Mouse (Mus musculus) limb, embryonic 10.5 days (tissue): ENCODE results near the gene Rasip1. TPM values are rescaled to one million over a fixed set of nuclear protein-coding genes. Genes with fewer than 3 reads are reported as not detected.
"Not testable (repeated sequence)": the region's sequence is repeated elsewhere in the genome, so short reads cannot be mapped to it uniquely, and the experiment has no call there.

Source experiments
- DNase-seq: peaks from one replicate; pipeline ENCODE4 v3.0.0-alpha.2; 2017; ENCODE audit warnings: low spot score
- H3K27ac ChIP-seq: fragments of 300-500 bp; sonication (generic); 2 replicates; pipeline ENCODE4 v1.5.1; 2016; ENCODE audit warnings: mild to moderate bottlenecking
- H3K27me3 ChIP-seq: fragments of 300-500 bp; sonication (generic); 2 replicates; pipeline ENCODE4 v1.6.1; 2016; ENCODE audit warnings: low read depth, mild to moderate bottlenecking; ENCODE audit not compliant: poor library complexity, severe bottlenecking
- H3K36me3 ChIP-seq: fragments of 300-500 bp; sonication (generic); 2 replicates; pipeline ENCODE4 v1.6.1; 2016; ENCODE audit warnings: mild to moderate bottlenecking, moderate library complexity
- H3K4me1 ChIP-seq: fragments of 300-500 bp; sonication (generic); 2 replicates; pipeline ENCODE4 v1.6.1; 2016
- H3K4me3 ChIP-seq: fragments of 300-500 bp; sonication (generic); 2 replicates; pipeline ENCODE4 v1.5.1; 2016; ENCODE audit warnings: mild to moderate bottlenecking, moderate library complexity
- H3K9me3 ChIP-seq: fragments of 300-500 bp; sonication (generic); replicated peaks from 2 replicates; pipeline ENCODE4 v1.6.1; 2016; ENCODE audit warnings: mild to moderate bottlenecking
- WGBS: fragments of 180-500 bp; shearing (Covaris S2); methylation state at CpG from one replicate; pipeline ENCODE4 v1.1.7; 2016; 5-methylcytosine and 5-hydroxymethylcytosine counted together
- polyA plus RNA-seq: library from polyadenylated mRNA; unstranded; fragments of >200 nt; fragmentation: Nextera tagmentation; extraction: Ambion mirVana; gene quantifications from 2 replicates; pipeline ENCODE4 v1.2.1, GENCODE M21; 2016

The Rasip1 gene
- polyA plus RNA-seq, 1 experiment from 2014 or later = 8.3 TPM

GRCm38 (mm10) chr7:45661702-45662101 lies 34.4 kb downstream of the Rasip1 start:
- not testable (repeated sequence) for H3K9me3 ChIP-seq, H3K36me3 ChIP-seq, DNase-seq, H3K27ac ChIP-seq, H3K4me3 ChIP-seq, H3K27me3 ChIP-seq
- WGBS = 96% methylated on average over 6 of the region's 6 CpGs
- peaks cover 20% of the 10 kb centered on the region for H3K4me1 ChIP-seq

- no peaks in the 10 kb centered on the region for H3K27me3 ChIP-seq
- H3K9me3 ChIP-seq = no peaks in the 10 kb centered on the region
- 45% methylated on average over 13 of the region's 13 CpGs for WGBS
- peak overlapping the region; percentile 27; the same call in 1 of the 2 replicates for H3K27ac ChIP-seq
- H3K4me1 ChIP-seq = peaks cover 20% of the 10 kb centered on the region
- H3K36me3 ChIP-seq = no peaks in the 10 kb centered on the region
- no peak overlapping the region for H3K4me3 ChIP-seq
- DNase-seq = no peak
Measured at GRCm38 (mm10) chr7:45665303-45666138, 38.2 kb downstream of the Rasip1 start.

- H3K4me1 ChIP-seq = peaks cover 20% of the 10 kb centered on the region
- H3K36me3 ChIP-seq = no peaks in the 10 kb centered on the region
- H3K27ac ChIP-seq = peak within 1 kb of the TSS; percentile 27; the same call in 1 of the 2 replicates
- DNase-seq = no peak
- H3K27me3 ChIP-seq = no peaks in the 10 kb centered on the region
- H3K4me3 ChIP-seq = no peak within 1 kb of the TSS
- 85% methylated on average over 7 of the region's 7 CpGs for WGBS
- H3K9me3 ChIP-seq = no peaks in the 10 kb centered on the region
Measured at GRCm38 (mm10) chr7:45666161-45666560, 38.9 kb downstream of the Rasip1 start, which contains the start of gene Fut2. TSS of gene Fut2 (minus strand) at chr7:45666394.

- H3K36me3 ChIP-seq = no peaks in the 10 kb centered on the region
- H3K4me1 ChIP-seq = peaks cover 20% of the 10 kb centered on the region
- no peaks in the 10 kb centered on the region for H3K27me3 ChIP-seq
- DNase-seq = no peak
- 71% methylated on average over 14 of the region's 14 CpGs for WGBS
- no peak overlapping the region for H3K27ac ChIP-seq
- H3K9me3 ChIP-seq = no peaks in the 10 kb centered on the region
- H3K4me3 ChIP-seq = no peak overlapping the region
Measured at GRCm38 (mm10) chr7:45667761-45668160, 40.5 kb downstream of the Rasip1 start.

- 96% methylated on average over 9 of the region's 9 CpGs for WGBS
- H3K4me1 ChIP-seq = peaks cover 20% of the 10 kb centered on the region
- no peaks in the 10 kb centered on the region for H3K27me3 ChIP-seq
- no peaks in the 10 kb centered on the region for H3K36me3 ChIP-seq
- no peak overlapping the region for H3K4me3 ChIP-seq
- DNase-seq = no peak
- H3K9me3 ChIP-seq = no peaks in the 10 kb centered on the region
- no peak overlapping the region for H3K27ac ChIP-seq
Measured at GRCm38 (mm10) chr7:45668921-45669320, 41.6 kb downstream of the Rasip1 start.

- Histone ChIP-seq H3K27ac (no peak overlapping the region), H3K4me1 (peaks cover 8% of the 10 kb centered on the region), H3K27me3 (no peaks in the 10 kb centered on the region), H3K36me3 (no peaks in the 10 kb centered on the region), H3K9me3 (no peaks in the 10 kb centered on the region), H3K4me3 (no peak overlapping the region)
- DNase-seq = no peak
- 75% methylated on average over 7 of the region's 7 CpGs for WGBS
Measured at GRCm38 (mm10) chr7:45677627-45678295, 50.5 kb downstream of the Rasip1 start.

- H3K27ac ChIP-seq = no peak overlapping the region
- peaks cover 15% of the 10 kb centered on the region for H3K4me1 ChIP-seq
- H3K4me3 ChIP-seq = no peak overlapping the region
- no peaks in the 10 kb centered on the region for H3K36me3 ChIP-seq
- 96% methylated on average over 14 of the region's 14 CpGs for WGBS
- no peaks in the 10 kb centered on the region for H3K27me3 ChIP-seq
- no peaks in the 10 kb centered on the region for H3K9me3 ChIP-seq
- DNase-seq = no peak
Measured at GRCm38 (mm10) chr7:45678513-45678912, 51.2 kb downstream of the Rasip1 start.

- Histone ChIP-seq H3K27me3 (no peaks in the 10 kb centered on the region), H3K4me3 (no peak overlapping the region), H3K27ac (no peak overlapping the region), H3K36me3 (no peaks in the 10 kb centered on the region), H3K4me1 (peaks cover 27% of the 10 kb centered on the region), H3K9me3 (no peaks in the 10 kb centered on the region)
- WGBS = 87% methylated on average over 14 of the region's 14 CpGs
- no peak for DNase-seq
Measured at GRCm38 (mm10) chr7:45679966-45680621, 52.8 kb downstream of the Rasip1 start.

- Histone ChIP-seq H3K27ac (no peak overlapping the region), H3K4me1 (peaks cover 38% of the 10 kb centered on the region), H3K4me3 (no peak overlapping the region), H3K9me3 (no peaks in the 10 kb centered on the region), H3K27me3 (no peaks in the 10 kb centered on the region), H3K36me3 (no peaks in the 10 kb centered on the region)
- 86% methylated on average over 8 of the region's 8 CpGs for WGBS
- DNase-seq = no peak
Measured at GRCm38 (mm10) chr7:45681046-45681736, 53.9 kb downstream of the Rasip1 start.

- H3K4me1 ChIP-seq = peaks cover 43% of the 10 kb centered on the region
- peak overlapping the region; percentile 20; the same call in 1 of the 2 replicates for H3K4me3 ChIP-seq
- no peaks in the 10 kb centered on the region for H3K27me3 ChIP-seq
- H3K36me3 ChIP-seq = no peaks in the 10 kb centered on the region
- peak overlapping the region; percentile 84 for H3K27ac ChIP-seq
- peak; percentile 96 for DNase-seq
- 31% methylated on average over 14 of the region's 14 CpGs for WGBS
- no peaks in the 10 kb centered on the region for H3K9me3 ChIP-seq
Measured at GRCm38 (mm10) chr7:45682144-45683126, 55.1 kb downstream of the Rasip1 start.

- no peak for DNase-seq
- peaks cover 43% of the 10 kb centered on the region for H3K4me1 ChIP-seq
- 72% methylated on average over 7 of the region's 7 CpGs for WGBS
- H3K27me3 ChIP-seq = no peaks in the 10 kb centered on the region
- peak within 1 kb of the TSS; percentile 84 for H3K27ac ChIP-seq
- H3K36me3 ChIP-seq = no peaks in the 10 kb centered on the region
- H3K4me3 ChIP-seq = peak within 1 kb of the TSS; percentile 20; the same call in 1 of the 2 replicates
- no peaks in the 10 kb centered on the region for H3K9me3 ChIP-seq
Measured at GRCm38 (mm10) chr7:45683396-45684050, 56.2 kb downstream of the Rasip1 start, which contains the start of gene Ntn5. TSS of gene Ntn5 (plus strand) at chr7:45684022.
